Mouse (Mus musculus) adrenal gland, adult 2 months (tissue): Measurements from ENCODE around the gene Zfp65. TPM values are rescaled to one million over a fixed set of nuclear protein-coding genes. Genes with fewer than 3 reads are reported as not detected.
"Not testable (repeated sequence)": the region's sequence is repeated elsewhere in the genome, so short reads cannot be mapped to it uniquely, and the experiment has no call there.

ENCODE experiments used
- DNase-seq: peaks from one replicate; pipeline ENCODE4 v3.0.0; 2021
- long read RNA-seq: library from polyadenylated mRNA; stranded (forward); transcript quantifications from one replicate; pipeline ENCODE4 v2.0.0, GENCODE M21; 2021
- polyA plus RNA-seq: library from polyadenylated mRNA; depleted of rRNA; stranded (reverse); fragments of >200 nt; gene quantifications from 2 replicates; pipeline ENCODE4 v1.2.3, GENCODE M21; 2012; rRNA removed
- total RNA-seq, 2 experiments: library from RNA; stranded (reverse); gene quantifications; 2 replicates each; pipeline ENCODE4 v1.2.3; 2021

The Zfp65 gene
- total RNA-seq, result 10 to 100 TPM; 10.2 to 10.6 TPM
- 0.06 and 0.16 TPM in 2 replicates for polyA plus RNA-seq
- long read RNA-seq, result 0 reads

GRCm38 (mm10) chr13:67728641-67729318, at the start of gene Zfp65:
Zfp65 (minus strand) TSS chr13:67729173.
- DNase-seq, result peak; percentile 72

- DNase-seq, result no peak
Measured at GRCm38 (mm10) chr13:67763031-67763768, 34.2 kb upstream of the Zfp65 start.

GRCm38 (mm10) chr13:67759966-67760365, 31.0 kb upstream of the Zfp65 start:
- DNase-seq, result peak; percentile 27

- DNase-seq, result no peak
Measured at GRCm38 (mm10) chr13:67755761-67756160, 26.8 kb upstream of the Zfp65 start.

GRCm38 (mm10) chr13:67754333-67755306, 25.6 kb upstream of the Zfp65 start, which contains the start of gene Zfp85:
Zfp85 (minus strand) TSS chr13:67755228.
- peak; percentile 88 for DNase-seq

GRCm38 (mm10) chr13:67743896-67744295, 14.9 kb upstream of the Zfp65 start:
- no peak for DNase-seq

GRCm38 (mm10) chr13:67742941-67743340, 14.0 kb upstream of the Zfp65 start:
- DNase-seq, result no peak

DNA sequence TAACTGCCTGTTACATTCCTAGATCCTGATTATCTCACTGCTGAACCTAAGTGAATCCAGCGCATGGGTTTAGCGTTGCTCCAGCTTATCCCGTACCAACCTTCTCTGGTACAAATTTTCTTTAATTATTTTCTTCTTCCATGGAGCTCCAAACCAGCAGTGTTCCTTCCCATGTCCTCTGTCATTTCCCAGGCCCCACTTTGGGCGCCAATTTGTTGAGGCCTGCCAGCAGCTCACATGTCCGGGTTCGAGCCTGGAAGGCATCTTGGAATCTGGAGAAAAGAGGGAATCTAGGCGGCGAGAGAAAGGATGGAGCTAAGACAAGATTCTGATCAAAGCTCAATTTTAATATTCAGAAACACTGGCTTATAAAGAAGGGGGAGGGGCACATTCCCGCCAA, 5.4 kb upstream of the Zfp65 start:
- not testable (repeated sequence) for DNase-seq

DNA sequence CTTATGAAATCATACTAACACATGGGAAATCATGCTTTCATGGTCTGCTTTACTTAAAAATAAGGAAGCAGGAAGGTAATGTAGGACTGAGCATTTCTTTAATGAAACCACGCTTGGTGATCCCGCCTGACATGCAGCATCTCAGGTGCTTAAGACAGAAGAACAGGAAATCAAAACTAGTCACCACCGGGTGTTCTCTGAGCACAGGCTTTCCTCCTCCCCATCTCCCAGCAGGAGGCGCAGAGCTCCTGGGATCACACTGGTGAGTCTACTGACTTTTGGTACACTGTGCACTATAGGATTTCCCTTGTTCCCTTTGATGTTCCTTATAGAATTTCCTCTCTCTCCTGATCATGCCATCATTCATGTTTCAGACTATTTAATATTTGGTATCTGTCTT, 468 bp upstream of the Zfp65 start:
- peak; percentile 59 for DNase-seq

- peak; percentile 8 for DNase-seq
Measured at GRCm38 (mm10) chr13:67728106-67728505, 867 bp downstream of the Zfp65 start.

DNA sequence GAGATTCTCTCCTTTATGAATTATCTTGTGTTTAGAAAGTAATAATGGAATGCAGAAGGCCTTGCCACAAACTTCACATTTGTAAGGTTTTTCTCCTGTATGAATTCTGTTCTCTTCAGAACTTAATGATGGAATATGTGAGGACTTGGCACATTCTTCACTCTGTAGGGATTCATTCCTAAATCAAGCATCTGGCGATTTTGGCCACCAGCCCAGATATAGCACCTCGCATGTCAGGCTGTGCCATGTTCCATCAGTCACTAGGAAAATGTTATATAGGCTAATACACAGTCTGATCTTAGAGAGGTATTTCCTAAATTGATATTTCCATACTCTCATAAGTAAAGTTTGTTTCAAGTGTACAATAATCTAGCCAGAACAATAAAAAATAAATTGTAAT, 3.6 kb downstream of the Zfp65 start:
- DNase-seq, result not testable (repeated sequence)

- peak; percentile 91 for DNase-seq
Measured at GRCm38 (mm10) chr13:67723848-67724479, 5.0 kb downstream of the Zfp65 start.

DNA sequence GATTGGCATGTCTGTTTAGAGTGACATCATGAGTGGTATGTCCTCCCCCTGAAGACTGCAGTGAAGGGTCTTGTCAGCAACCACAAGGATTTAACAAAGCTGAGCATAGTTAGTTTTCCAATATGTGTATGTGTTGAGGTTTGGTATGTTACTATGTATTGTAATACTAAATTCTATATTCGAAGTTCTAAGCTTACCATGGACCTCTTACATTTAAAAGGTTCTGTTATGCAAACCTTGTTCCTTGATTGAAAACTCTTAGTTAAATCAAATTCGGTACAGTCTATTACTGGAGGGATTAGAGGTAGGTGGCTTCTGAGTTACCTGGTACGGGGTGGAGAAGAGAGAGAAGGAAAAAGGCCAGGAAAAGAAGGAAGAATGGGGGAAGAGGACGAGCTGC, 42.0 kb downstream of the Zfp65 start, which contains the start of gene Zfp738:
Zfp738 (minus strand) TSS at position 101 of the 400 bp plus-strand sequence.
- no peak for DNase-seq

GRCm38 (mm10) chr13:67683841-67684240, 45.1 kb downstream of the Zfp65 start:
- not testable (repeated sequence) for DNase-seq

DNA sequence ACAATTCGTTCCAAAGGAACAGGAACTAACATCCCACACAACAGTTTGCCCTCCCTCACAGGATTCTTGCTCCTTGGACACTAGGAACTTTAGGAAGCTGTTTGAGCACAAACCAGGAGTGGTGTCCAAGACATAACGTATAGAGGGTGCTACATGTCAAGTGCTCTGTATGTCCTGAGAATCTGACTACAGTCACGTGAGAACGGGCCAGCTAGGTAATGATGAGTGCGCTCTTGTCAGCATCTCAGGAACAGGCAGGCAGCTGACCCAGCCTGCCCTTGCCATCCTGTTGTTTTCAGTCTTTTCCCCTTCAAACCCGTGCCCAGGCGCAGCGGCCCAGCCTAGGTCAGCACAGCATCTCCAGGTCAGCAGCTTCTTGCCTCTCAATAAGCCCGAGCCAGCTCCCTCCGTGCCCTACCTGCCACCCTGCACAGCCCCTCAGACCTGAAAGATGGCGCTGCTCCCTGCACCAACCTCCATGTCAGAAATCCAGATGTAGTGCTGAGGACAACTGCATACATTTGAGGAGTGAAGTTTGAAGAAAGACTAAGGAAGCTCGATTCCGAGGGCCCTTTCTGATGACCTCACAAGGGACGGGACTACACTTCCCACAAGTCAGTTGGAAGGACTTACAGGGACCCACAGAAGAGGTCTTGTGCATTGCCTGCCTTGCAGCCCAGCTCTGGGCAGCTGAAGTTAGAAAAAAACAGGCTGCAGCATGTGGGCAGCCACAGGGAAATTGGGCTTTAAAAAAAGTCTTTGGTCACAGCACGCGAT, 45.8 kb downstream of the Zfp65 start:
- DNase-seq, result peak; percentile 91

DNA sequence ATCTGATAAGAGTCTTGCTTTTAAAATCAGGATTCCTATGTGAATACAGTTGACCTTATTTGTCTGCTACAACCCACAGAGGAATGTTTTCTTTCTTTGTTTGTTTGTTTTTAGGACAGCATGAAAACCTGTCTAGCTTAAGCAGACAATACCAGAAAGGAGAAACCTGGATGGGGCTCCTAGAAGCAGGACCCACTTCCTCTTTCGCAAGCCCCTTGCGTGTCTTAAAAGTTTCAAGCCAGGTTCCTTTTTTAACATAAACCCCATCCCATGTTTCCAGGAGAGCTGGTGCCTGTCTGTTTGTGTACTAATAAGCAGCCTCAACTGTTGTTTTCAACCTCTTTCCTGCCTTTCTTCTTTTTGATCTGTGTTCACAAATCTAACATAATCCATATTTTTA, 54.1 kb downstream of the Zfp65 start:
- no peak for DNase-seq
